Mouse (Mus musculus): ENCODE results near the gene Sh2b3. TPM values are rescaled to one million over a fixed set of nuclear protein-coding genes. Genes with fewer than 3 reads are reported as not detected.

Gene Sh2b3
- polyA plus RNA-seq, 1 experiment from 2014 or later: 19.4 TPM

- H3K27ac ChIP-seq: no peak overlapping the region
- 86% methylated on average over 17 of the region's 17 CpGs for WGBS
- H3K4me1 ChIP-seq: peaks cover 11% of the 10 kb centered on the region; the same call in 1 of the 2 replicates
- no peaks in the 10 kb centered on the region for H3K27me3 ChIP-seq
- no peak for ATAC-seq (replicated peaks; ENCODE audit: low FRiP score)
- no peak overlapping the region for H3K4me2 ChIP-seq
- no peak overlapping the region for H3K4me3 ChIP-seq (replicated peaks)
- peaks cover 89% of the 10 kb centered on the region for H3K36me3 ChIP-seq
- no peak overlapping the region for H3K9ac ChIP-seq
- H3K9me3 ChIP-seq (replicated peaks): no peaks in the 10 kb centered on the region
Observed at GRCm38 (mm10) chr5:121810331-121811151, 26.9 kb downstream of the Sh2b3 start.

DNA sequence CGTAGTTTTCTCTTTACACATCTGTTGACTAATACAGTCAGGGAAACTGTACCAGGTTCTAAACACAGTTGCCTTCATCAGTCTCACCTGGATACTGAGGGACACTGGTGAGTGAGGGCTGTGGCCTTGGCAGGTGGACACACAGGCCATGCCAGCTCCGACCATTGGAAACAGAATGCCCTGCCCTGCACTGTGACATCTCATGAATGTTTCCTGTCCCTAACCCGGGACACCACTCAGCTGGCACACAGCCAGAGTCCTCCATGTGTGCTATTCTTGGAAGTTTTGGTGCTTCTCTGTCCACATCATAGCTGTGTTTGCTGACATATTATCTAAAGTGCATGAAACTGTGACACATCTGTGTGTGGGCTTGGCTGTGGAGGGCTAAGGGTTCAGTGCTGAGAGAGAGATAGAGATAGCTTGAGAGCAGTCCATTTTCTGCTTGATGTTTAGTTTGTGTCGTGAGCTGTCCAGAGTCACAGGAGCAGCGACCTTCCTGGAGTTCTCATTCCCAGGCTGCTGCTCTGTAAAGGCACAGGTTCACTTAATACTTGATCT lies 27.7 kb downstream of the Sh2b3 start:
- Histone ChIP-seq H3K27ac (no peak overlapping the region), H3K9ac (no peak overlapping the region), H3K4me3 (replicated peaks) (no peak overlapping the region), H3K4me1 (peaks cover 11% of the 10 kb centered on the region; the same call in 1 of the 2 replicates), H3K36me3 (peaks cover 89% of the 10 kb centered on the region), H3K9me3 (replicated peaks) (no peaks in the 10 kb centered on the region), H3K4me2 (no peak overlapping the region), H3K27me3 (no peaks in the 10 kb centered on the region)
- no peak for ATAC-seq (replicated peaks; ENCODE audit: low FRiP score)
- 63% methylated on average over 5 of the region's 5 CpGs for WGBS

GRCm38 (mm10) chr5:121808202-121808601 lies 29.2 kb downstream of the Sh2b3 start:
- Histone ChIP-seq H3K27ac (no peak overlapping the region), H3K4me2 (no peak overlapping the region), H3K9me3 (replicated peaks) (no peaks in the 10 kb centered on the region), H3K27me3 (no peaks in the 10 kb centered on the region), H3K36me3 (peaks cover 90% of the 10 kb centered on the region), H3K4me1 (peaks cover 11% of the 10 kb centered on the region; the same call in 1 of the 2 replicates), H3K9ac (no peak overlapping the region), H3K4me3 (replicated peaks) (no peak overlapping the region)
- ATAC-seq (replicated peaks; ENCODE audit: low FRiP score): no peak
- 85% methylated on average over 2 of the region's 2 CpGs for WGBS

DNA sequence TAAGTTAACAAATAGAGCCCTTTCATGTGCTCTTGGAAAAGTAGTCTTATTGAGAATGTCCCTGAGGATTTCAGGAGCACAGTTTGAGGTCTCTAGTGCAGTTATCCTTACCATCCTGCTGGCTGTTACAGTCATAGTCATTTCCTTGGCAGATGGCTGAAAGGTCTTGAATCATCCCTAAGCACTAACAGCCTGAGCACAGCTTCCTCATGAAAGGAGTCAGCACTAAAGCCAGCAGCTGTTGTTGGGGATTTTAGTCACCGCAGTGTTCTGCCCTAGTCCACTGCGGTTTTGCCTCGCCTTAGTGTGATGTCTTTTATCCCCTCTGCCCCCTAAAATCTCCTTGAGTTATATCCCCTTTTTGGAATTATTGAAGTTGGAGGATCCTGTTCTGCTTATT lies 30.3 kb downstream of the Sh2b3 start:
- Histone ChIP-seq H3K27ac (no peak overlapping the region), H3K36me3 (peaks cover 90% of the 10 kb centered on the region), H3K4me1 (peaks cover 11% of the 10 kb centered on the region; the same call in 1 of the 2 replicates), H3K9ac (no peak overlapping the region), H3K27me3 (no peaks in the 10 kb centered on the region), H3K4me3 (replicated peaks) (no peak overlapping the region), H3K4me2 (no peak overlapping the region), H3K9me3 (replicated peaks) (no peaks in the 10 kb centered on the region)
- WGBS: 84% methylated on average over 3 of the region's 3 CpGs
- ATAC-seq (replicated peaks; ENCODE audit: low FRiP score): no peak

GRCm38 (mm10) chr5:121798447-121798846 lies 39.0 kb downstream of the Sh2b3 start:
- H3K36me3 ChIP-seq: peaks cover 96% of the 10 kb centered on the region
- 94% methylated on average over 2 of the region's 2 CpGs for WGBS
- no peak overlapping the region for H3K9ac ChIP-seq
- H3K4me3 ChIP-seq (replicated peaks): no peak overlapping the region
- H3K27me3 ChIP-seq: no peaks in the 10 kb centered on the region
- ATAC-seq (replicated peaks; ENCODE audit: low FRiP score): no peak
- H3K27ac ChIP-seq: no peak overlapping the region
- no peak overlapping the region for H3K4me2 ChIP-seq
- H3K9me3 ChIP-seq (replicated peaks): no peaks in the 10 kb centered on the region
- H3K4me1 ChIP-seq: no peaks in the 10 kb centered on the region

- H3K36me3 ChIP-seq: peaks cover 92% of the 10 kb centered on the region
Observed at GRCm38 (mm10) chr5:121795800-121796199, 41.6 kb downstream of the Sh2b3 start.

GRCm38 (mm10) chr5:121791026-121791425 lies 46.4 kb downstream of the Sh2b3 start:
- H3K27me3 ChIP-seq: no peaks in the 10 kb centered on the region
- H3K9me3 ChIP-seq (replicated peaks): no peaks in the 10 kb centered on the region
- H3K4me2 ChIP-seq: no peak overlapping the region
- no peak overlapping the region for H3K4me3 ChIP-seq (replicated peaks)
- peaks cover 93% of the 10 kb centered on the region for H3K36me3 ChIP-seq
- ATAC-seq (replicated peaks; ENCODE audit: low FRiP score): no peak
- no peaks in the 10 kb centered on the region for H3K4me1 ChIP-seq
- H3K9ac ChIP-seq: no peak overlapping the region
- WGBS: 85% methylated on average over 5 of the region's 5 CpGs
- H3K27ac ChIP-seq: no peak overlapping the region

More at GRCm38 (mm10) chr5:121795800-121796199, 41.6 kb downstream of the Sh2b3 start:
- Histone ChIP-seq H3K27me3 (no peaks in the 10 kb centered on the region), H3K9me3 (replicated peaks) (no peaks in the 10 kb centered on the region), H3K27ac (no peak overlapping the region), H3K4me1 (no peaks in the 10 kb centered on the region), H3K4me2 (no peak overlapping the region), H3K9ac (no peak overlapping the region), H3K4me3 (replicated peaks) (no peak overlapping the region)
- WGBS: 93% methylated on average over 3 of the region's 3 CpGs
- no peak for ATAC-seq (replicated peaks; ENCODE audit: low FRiP score)

GRCm38 (mm10) chr5:121783862-121784500 lies 53.5 kb downstream of the Sh2b3 start:
- no peaks in the 10 kb centered on the region for H3K9me3 ChIP-seq (replicated peaks)
- H3K27ac ChIP-seq: no peak overlapping the region
- H3K36me3 ChIP-seq: peaks cover 87% of the 10 kb centered on the region
- H3K4me2 ChIP-seq: no peak overlapping the region
- H3K4me3 ChIP-seq (replicated peaks): no peak overlapping the region
- H3K9ac ChIP-seq: no peak overlapping the region
- no peaks in the 10 kb centered on the region for H3K27me3 ChIP-seq
- no peak for ATAC-seq (replicated peaks; ENCODE audit: low FRiP score)
- WGBS: 79% methylated on average over 10 of the region's 10 CpGs
- no peaks in the 10 kb centered on the region for H3K4me1 ChIP-seq

DNA sequence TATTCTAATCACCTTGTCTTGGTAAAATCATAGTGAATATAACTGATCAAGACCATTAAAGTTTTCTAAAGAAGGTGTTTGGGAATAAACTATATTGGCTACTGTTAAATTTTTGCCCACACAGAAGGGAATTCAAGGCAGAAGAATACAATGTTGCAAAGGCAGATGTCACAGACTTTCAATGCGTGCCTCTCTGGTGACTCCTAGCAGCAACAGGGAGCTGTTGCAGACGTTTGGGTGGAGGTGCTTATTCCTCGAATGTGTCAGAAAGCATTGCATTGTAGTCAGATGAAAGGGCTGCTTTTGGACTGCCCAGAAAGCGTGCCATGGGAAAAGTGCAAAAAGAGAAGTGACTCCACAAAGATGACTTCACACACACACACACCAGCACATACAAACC lies 55.0 kb downstream of the Sh2b3 start:
- peaks cover 87% of the 10 kb centered on the region for H3K36me3 ChIP-seq
- no peak overlapping the region for H3K4me2 ChIP-seq
- H3K27me3 ChIP-seq: no peaks in the 10 kb centered on the region
- H3K4me1 ChIP-seq: no peaks in the 10 kb centered on the region
- no peak overlapping the region for H3K4me3 ChIP-seq (replicated peaks)
- H3K27ac ChIP-seq: no peak overlapping the region
- WGBS: 71% methylated on average over 4 of the region's 4 CpGs
- no peaks in the 10 kb centered on the region for H3K9me3 ChIP-seq (replicated peaks)
- H3K9ac ChIP-seq: no peak overlapping the region
- no peak for ATAC-seq (replicated peaks; ENCODE audit: low FRiP score)

- H3K36me3 ChIP-seq: peaks cover 84% of the 10 kb centered on the region
- H3K27ac ChIP-seq: no peak overlapping the region
- H3K27me3 ChIP-seq: no peaks in the 10 kb centered on the region
- H3K4me1 ChIP-seq: no peaks in the 10 kb centered on the region
- H3K4me2 ChIP-seq: no peak overlapping the region
- ATAC-seq (replicated peaks; ENCODE audit: low FRiP score): no peak
- H3K9ac ChIP-seq: no peak overlapping the region
- H3K9me3 ChIP-seq (replicated peaks): no peaks in the 10 kb centered on the region
- no peak overlapping the region for H3K4me3 ChIP-seq (replicated peaks)
- 83% methylated on average over 5 of the region's 5 CpGs for WGBS
Observed at GRCm38 (mm10) chr5:121780180-121780579, 57.3 kb downstream of the Sh2b3 start.

GRCm38 (mm10) chr5:121778485-121779119 lies 58.8 kb downstream of the Sh2b3 start:
- H3K9me3 ChIP-seq (replicated peaks): no peaks in the 10 kb centered on the region
- no peaks in the 10 kb centered on the region for H3K4me1 ChIP-seq
- peaks cover 82% of the 10 kb centered on the region for H3K36me3 ChIP-seq
- no peak overlapping the region for H3K9ac ChIP-seq
- H3K4me3 ChIP-seq (replicated peaks): no peak overlapping the region
- no peaks in the 10 kb centered on the region for H3K27me3 ChIP-seq
- no peak overlapping the region for H3K4me2 ChIP-seq
- WGBS: 79% methylated on average over 7 of the region's 7 CpGs
- no peak overlapping the region for H3K27ac ChIP-seq
- no peak for ATAC-seq (replicated peaks; ENCODE audit: low FRiP score)

GRCm38 (mm10) chr5:121771611-121772010 lies 65.8 kb downstream of the Sh2b3 start:
- Histone ChIP-seq H3K4me2 (no peak overlapping the region), H3K36me3 (peaks cover 74% of the 10 kb centered on the region), H3K4me3 (replicated peaks) (no peak overlapping the region), H3K27me3 (no peaks in the 10 kb centered on the region), H3K9me3 (replicated peaks) (no peaks in the 10 kb centered on the region), H3K27ac (no peak overlapping the region), H3K9ac (no peak overlapping the region), H3K4me1 (no peaks in the 10 kb centered on the region)
- ATAC-seq (replicated peaks; ENCODE audit: low FRiP score): no peak
- WGBS: 96% methylated on average over 3 of the region's 3 CpGs

Data from kidney, embryonic 15.5 days (tissue).